Mouse (Mus musculus): Measurements from ENCODE around the gene Irf8.

DNA sequence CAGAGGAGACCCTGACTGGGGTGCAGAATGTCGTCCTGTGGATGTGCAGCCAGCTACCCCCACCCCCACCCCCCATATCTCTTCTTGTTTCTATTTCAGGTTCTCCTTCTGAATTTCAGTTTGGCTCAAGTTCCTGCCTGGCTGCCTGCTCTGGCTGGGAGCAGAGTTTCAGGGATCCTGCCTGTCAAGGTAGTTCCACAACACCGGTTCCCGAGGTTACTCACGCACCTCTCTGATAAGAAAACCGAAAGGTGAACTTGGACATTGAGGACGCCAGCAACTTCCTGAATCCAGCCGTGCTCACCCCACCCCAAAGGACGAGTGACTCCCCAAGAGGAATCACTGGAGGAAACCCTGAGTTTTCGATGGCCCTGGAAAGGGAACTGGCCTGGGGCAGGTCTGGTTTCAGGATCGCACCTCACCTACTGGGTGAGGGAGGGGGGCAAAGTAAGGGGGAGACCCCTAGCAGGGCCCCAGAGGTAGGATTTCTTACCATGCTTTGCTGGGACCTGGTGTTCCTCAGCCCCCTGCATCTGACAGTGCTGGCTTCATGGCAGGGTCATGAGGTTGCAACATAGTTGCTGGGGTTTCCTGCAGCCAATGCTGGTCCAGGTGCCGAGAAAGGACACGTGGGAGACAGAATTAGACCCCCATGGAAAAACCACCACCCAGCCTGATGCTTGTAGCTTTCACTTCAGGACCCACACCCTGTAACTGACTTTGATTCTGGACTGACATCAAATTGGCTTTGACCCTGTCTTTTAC is 32.5 kb downstream of the Irf8 start:
- no peak for TF ChIP-seq CTCF (IDR thresholded peaks at IDR 0.05; ENCODE audit: borderline replicate concordance, insufficient read depth, low read depth, low read length)
- no peak for TF ChIP-seq POLR2A (IDR thresholded peaks at IDR 0.05; ENCODE audit: borderline replicate concordance, insufficient read depth, low read length)
